Mouse (Mus musculus): ENCODE results near the gene Cdc37.
A peak's percentile ranks its signal among the peaks of the same experiment; 100 is the strongest.
"Not testable (repeated sequence)": the region's sequence is repeated elsewhere in the genome, so short reads cannot be mapped to it uniquely, and the experiment has no call there.

The Cdc37 gene

GRCm38 (mm10) chr9:21149654-21150419 is at the start of gene Cdc37:
Cdc37 (minus strand) TSS chr9:21149982.
- DNase-seq (ENCODE audit: low spot score): peak; percentile 89

DNA sequence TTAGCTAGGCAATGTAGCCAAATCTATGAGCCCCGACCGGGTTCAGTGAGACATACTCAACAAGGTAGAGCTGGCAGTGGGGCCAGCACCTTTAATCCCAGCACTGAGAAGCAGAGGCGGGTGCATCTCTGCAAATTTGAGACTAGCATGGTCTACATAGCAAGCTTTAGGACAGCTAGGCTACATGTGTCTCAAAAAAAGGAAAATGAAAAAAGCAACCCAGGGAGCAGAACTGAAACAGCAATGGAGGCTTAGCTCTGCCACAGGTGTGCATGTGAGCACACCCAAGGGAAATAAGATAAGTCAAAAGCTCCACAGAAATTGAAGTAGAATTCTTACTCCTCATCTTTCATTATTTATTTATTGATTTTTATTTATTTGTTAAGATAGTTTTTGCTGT is 49.2 kb upstream of the Cdc37 start:
- no peak for DNase-seq (ENCODE audit: low spot score)

DNA sequence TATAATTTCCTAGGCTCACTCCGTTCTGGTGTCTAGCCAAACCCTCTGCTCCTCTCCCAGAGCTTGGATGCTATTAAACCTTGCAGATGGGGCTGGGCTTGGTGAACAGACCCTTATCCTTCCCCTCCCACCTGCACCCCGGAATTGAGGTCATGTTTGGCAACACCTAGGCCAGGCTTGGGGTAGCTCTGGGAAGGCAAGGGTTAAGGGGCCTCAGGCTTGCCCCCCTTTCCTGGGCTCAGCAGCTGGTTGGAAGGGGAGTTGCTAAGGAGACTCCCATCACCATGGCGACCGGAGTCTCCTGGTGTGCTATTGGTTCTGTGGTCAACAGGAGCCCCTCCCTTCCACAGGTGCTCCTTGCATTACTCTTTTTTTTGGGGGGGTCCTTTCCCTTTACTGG is 48.2 kb upstream of the Cdc37 start:
- DNase-seq (ENCODE audit: low spot score): no peak

DNA sequence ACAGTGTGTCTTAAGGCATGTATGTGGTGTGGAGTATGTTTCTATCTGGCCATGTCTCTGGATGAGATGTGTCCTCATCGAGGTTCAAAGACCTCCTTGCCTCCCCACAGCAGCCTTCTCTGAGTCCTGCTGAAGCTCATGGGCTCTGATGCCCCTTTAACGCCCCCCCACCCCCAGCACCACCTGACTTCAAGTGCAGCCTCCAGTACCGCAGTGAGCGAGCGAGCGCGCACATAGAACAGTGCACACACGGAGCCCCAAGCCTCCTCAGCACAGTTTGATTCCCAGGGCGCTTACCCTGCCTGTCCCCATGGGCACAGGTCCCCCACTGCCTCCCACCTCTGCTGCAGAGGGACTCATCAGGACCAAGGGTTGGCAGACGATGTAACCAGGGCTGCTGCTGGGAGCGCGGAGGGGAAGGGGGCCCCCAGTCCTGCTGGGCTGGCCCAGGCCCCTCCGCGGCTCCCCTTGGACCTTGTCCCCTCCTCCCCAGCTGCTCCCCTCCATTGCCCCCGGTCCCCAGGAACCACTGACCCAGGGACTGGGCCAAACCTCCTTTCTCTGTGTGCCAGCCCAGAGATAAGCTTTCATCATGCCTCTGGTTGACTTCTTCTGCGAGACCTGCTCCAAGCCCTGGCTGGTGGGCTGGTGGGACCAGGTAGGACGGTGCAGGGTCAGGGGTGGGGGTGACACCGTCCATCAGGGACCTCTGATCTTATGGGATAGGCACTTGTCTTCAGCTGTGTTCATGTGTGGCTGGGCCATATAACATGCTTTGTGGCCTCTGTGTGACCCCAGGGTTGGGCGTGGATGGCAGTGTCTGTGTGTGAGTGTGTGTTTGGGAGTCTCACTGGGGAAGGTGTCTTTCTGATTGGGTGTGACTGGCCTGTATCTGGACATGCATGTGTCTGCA is 47.0 kb upstream of the Cdc37 start:
- DNase-seq (ENCODE audit: low spot score): no peak

DNA sequence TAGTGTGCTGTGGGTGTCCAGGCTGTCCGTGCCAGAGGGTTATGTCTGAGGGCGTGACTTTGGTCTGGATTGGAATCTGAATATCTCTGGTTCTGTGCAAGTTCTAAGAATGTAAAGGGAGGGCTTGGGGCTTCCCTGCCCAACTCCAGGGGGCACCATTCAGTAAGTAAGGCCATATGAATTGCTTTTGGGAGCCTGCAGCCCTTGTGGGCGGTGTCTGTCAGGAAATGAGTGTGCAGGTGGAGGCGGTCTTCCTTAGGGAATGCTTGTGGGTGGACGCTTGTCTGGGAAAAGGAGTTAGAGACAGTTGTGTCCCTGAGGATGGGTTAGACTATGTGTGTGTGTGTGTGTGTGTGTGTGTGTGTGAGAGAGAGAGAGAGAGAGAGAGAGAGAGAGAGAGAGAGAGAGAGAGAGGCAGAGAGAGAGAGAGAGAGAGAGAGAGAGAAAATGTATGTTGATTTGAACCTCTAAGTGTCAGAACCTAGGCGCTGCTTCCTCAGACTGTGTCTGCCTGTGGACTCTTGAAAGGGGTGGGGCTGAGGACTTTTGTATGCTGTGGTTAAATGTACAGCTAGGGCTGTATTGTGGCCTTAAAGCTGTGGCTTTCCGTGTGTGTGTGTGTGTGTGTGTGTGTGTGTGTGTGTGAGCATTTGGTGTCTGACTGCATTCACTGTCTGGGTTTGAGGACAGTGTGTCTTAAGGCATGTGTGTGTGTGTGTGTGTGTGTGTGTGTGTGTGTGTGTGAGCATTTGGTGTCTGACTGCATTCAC is 46.1 kb upstream of the Cdc37 start:
- DNase-seq (ENCODE audit: low spot score): not testable (repeated sequence)

GRCm38 (mm10) chr9:21194787-21195493 is 45.2 kb upstream of the Cdc37 start:
- DNase-seq (ENCODE audit: low spot score): no peak

DNA sequence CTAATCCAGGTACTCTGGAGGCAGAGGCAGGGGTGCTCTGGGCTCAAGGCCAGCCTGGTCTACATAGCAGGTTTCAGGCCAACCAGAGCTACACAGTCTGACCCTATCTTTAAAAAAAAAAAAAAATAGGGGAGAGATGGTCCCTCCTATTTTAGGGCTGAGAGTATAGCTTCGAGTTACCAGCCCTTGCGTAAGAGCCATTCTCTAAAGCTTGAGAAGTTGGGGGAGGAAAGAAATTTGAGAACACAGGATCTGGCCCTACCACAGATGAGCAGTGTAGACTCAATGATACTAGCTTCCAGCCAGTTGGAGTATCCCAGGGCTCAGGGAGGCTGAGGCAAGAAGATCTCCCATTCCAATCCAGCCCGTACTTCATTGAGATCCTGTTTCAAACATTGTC is 44.0 kb upstream of the Cdc37 start:
- no peak for DNase-seq (ENCODE audit: low spot score)

GRCm38 (mm10) chr9:21190670-21191069 is 40.9 kb upstream of the Cdc37 start:
- DNase-seq (ENCODE audit: low spot score): no peak

DNA sequence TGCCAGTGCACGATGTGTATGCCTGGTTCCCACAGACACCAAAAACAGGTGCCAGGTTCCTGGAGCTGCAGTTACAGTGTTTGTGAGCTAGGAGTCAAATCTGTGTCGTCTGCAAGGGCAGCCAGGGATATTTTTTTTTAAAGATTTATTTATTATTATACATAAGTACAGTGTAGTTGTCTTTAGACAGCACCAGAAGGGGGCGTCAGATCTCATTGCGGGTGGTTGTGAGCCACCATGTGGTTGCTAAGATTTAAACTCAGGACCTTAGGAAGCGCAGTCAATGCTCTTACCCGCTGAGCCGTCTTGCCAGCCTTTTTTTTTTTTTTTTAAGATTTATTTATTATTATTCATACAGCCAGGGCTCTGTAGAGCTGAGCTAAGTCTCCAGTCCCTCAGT is 40.1 kb upstream of the Cdc37 start:
- DNase-seq (ENCODE audit: low spot score): no peak

DNA sequence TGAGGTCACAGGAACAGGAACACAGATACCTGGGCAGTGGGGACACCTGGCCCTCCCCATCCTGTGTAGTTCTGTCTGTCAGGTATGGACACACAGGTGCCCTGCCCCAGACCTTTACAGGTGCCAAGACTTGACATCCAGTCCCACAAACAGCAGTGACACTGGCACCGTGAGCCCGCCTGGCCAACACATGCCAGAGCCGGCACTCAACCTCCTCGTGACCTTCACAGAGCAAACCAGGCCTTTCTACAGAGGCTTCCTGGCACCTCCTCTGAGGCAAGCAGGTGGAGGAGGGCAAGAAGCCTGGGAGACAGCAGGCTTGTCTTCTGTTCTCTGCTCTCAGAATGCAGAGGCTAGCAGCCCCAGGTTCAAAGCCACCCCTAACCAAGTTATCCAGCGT is 35.7 kb upstream of the Cdc37 start:
- DNase-seq (ENCODE audit: low spot score): no peak

- no peak for DNase-seq (ENCODE audit: low spot score)
Measured at GRCm38 (mm10) chr9:21184733-21185132, 35.0 kb upstream of the Cdc37 start.

GRCm38 (mm10) chr9:21183905-21184413 is 34.2 kb upstream of the Cdc37 start:
- DNase-seq (ENCODE audit: low spot score): peak; percentile 48

- no peak for DNase-seq (ENCODE audit: low spot score)
Measured at GRCm38 (mm10) chr9:21183421-21183820, 33.6 kb upstream of the Cdc37 start.

DNA sequence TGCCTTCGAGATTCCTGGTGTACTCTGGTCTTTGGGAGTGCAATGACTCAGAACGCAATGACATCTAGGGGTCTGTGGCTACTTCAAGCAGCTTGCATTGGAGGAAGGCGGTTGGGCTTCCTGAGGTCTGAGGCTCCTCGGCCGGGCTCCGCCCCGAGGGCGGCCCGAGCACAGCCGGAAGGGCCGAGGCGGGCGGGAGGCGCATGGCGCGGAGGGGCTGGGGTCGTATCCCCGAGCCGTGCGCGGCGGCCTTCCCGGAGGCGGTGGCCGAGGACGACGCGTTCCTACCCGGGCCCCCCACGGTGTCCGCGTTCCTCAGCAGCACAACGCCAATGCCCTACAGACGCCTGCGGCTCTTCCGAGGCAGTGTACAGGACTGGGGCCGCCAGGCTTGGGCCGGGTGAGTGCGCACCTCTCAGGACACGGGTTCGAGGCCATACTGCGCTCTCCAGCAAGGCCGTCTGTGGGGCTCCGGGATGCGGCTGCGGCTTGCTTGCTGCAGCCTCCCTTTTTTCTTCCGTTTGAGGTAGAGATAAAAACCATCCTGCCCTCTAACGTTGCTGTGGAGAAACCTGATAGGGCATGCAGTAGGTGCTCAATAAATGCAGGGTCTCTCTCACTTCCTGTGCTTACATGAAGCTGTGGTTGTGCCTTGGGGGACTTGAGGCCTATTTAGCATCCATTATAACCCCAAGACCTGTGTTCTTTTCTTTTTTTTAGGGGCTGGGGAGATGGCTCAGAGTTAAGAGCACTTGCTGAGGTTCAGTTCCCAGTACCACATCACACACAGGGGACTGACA is 31.8 kb upstream of the Cdc37 start:
- DNase-seq (ENCODE audit: low spot score): no peak

DNA sequence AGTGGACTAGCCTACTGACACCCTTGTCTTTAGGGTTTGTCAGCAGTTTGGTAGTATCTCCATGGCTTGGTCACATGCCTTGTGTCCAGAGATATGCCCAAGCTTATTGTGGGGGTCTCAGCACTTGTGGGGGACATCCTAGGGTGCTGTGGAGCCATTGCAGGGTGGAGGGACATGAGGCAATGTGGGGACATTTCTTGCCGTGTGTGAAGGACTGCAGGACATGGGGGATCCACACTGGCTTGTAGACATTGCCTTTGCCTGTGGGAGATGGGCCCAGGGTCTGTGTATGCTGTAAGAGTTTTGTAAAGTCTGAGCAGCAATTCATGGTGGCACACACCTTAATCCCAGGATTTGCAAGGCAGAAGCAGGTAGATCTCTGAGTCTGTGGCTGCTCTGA is 31.1 kb upstream of the Cdc37 start:
- no peak for DNase-seq (ENCODE audit: low spot score)

GRCm38 (mm10) chr9:21180402-21180801 is 30.6 kb upstream of the Cdc37 start:
- DNase-seq (ENCODE audit: low spot score): no peak

GRCm38 (mm10) chr9:21172364-21172763 is 22.6 kb upstream of the Cdc37 start:
- DNase-seq (ENCODE audit: low spot score): no peak

GRCm38 (mm10) chr9:21169157-21169556 is 19.4 kb upstream of the Cdc37 start:
- no peak for DNase-seq (ENCODE audit: low spot score)

GRCm38 (mm10) chr9:21168161-21169123 is 18.7 kb upstream of the Cdc37 start:
- DNase-seq (ENCODE audit: low spot score): peak; percentile 84
